In genomic region chr11:116657311-116658223, GRCm38 (mm10) we compare ENCODE assay signal across 8 mouse cellular contexts. TPM values are rescaled to one million over a fixed set of nuclear protein-coding genes. Genes with fewer than 3 reads are reported as not detected.
A peak's percentile ranks its signal among the peaks of the same experiment; 100 is the strongest.
DNase-seq lines count a peak whose midpoint lies in the region; ATAC-seq lines count a peak whose summit lies in the region.

No protein-coding gene starts in this region.

- ATAC-seq in megakaryocyte-erythroid progenitor cell, adult 5-6 weeks (replicated peaks; ENCODE audit: low FRiP score, low TSS enrichment, poor library complexity, severe bottlenecking): peak; percentile 95

- DNase-seq in adrenal gland, adult 18-20 months (ENCODE audit: low spot score in 2 of 2): peak; percentile 72 to 79
- peak; percentile 99 for DNase-seq in embryo, embryonic 10 days (ENCODE audit: low spot score)
- DNase-seq in gastrocnemius, postnatal 10 days: peak; percentile 84
- DNase-seq in induced T-regulatory cell, adult 2 months (ENCODE audit: low read depth): peak; percentile 65
- peak; percentile 93 to 95 for DNase-seq in left cerebral cortex, postnatal 10 days (ENCODE audit: extremely low spot score in 1 of 2, low spot score in 2 of 2)
- peak; percentile 86 for DNase-seq in right cerebral cortex, postnatal 25 days
- DNase-seq in urinary bladder, postnatal 36 days (ENCODE audit: low spot score in 2 of 2): peak; percentile 72 to 90

- intact Hi-C loops in left cerebral cortex, postnatal 10 days (cut with DNase I): no loop called here

RNA-seq across cellular contexts. Expression of gene Cygb, which starts 3.5 kb away (rescaled TPM):
- 10 to 100 TPM; 26.0 to 42.7 TPM for total RNA-seq in adrenal gland, adult 18-20 months (2021)
- 10 to 100 TPM; 26.6 to 30.3 TPM for total RNA-seq in gastrocnemius, postnatal 10 days (2021)
- total RNA-seq in left cerebral cortex, postnatal 10 days (2021): 10 to 100 TPM; 22.8 to 27.4 TPM
- total RNA-seq in megakaryocyte-erythroid progenitor cell, adult 5-6 weeks (2014; fragmentation: Nextera tagmentation): not detected in 2 replicates
- not detected in 2 replicates for total RNA-seq in megakaryocyte-erythroid progenitor cell, adult 5-6 weeks (2017)

RNA-seq across cellular contexts. Expression of gene Prcd, which starts 4.2 kb away (rescaled TPM):
- 10 to 100 TPM; 12.5 to 13.2 TPM for total RNA-seq in adrenal gland, adult 18-20 months (2021)
- total RNA-seq in gastrocnemius, postnatal 10 days (2021): under 1 TPM in 1 of 2 experiments, not detected in 1; 0.81 TPM
- total RNA-seq in left cerebral cortex, postnatal 10 days (2021): 1 to 10 TPM; 1.7 to 3.3 TPM
- 2.1 TPM in 1 of 2 replicates, not detected in the other for total RNA-seq in megakaryocyte-erythroid progenitor cell, adult 5-6 weeks (2014; fragmentation: Nextera tagmentation)
- not detected in 2 replicates for total RNA-seq in megakaryocyte-erythroid progenitor cell, adult 5-6 weeks (2017)

RNA-seq across cellular contexts. Expression of gene Rhbdf2, which starts 30.7 kb away (rescaled TPM):
- total RNA-seq in adrenal gland, adult 18-20 months (2021): 10 to 100 TPM; 12.1 to 17.6 TPM
- 1 to 10 TPM; 5.2 to 8.4 TPM for total RNA-seq in gastrocnemius, postnatal 10 days (2021)
- total RNA-seq in left cerebral cortex, postnatal 10 days (2021): 1 to 10 TPM in 1 of 2 experiments, under 1 TPM in 1; 0.95 to 1.1 TPM
- total RNA-seq in megakaryocyte-erythroid progenitor cell, adult 5-6 weeks (2014; fragmentation: Nextera tagmentation): 4.1 and 6.1 TPM in 2 replicates
- 1.3 and 3.3 TPM in 2 replicates for total RNA-seq in megakaryocyte-erythroid progenitor cell, adult 5-6 weeks (2017)

Comparison
In these comparisons a context has a peak if more than half of its experiments do, and no peak if none do; other contexts are left out.
1. Peak in every context shown above with its lines: DNase-seq and ATAC-seq.
2. RNA of gene Cygb, which starts 3.5 kb away (total RNA-seq): 26.0 to 42.7 TPM in adrenal gland, adult 18-20 months, 26.6 to 30.3 TPM in gastrocnemius, postnatal 10 days and 22.8 to 27.4 TPM in left cerebral cortex, postnatal 10 days; not detected in megakaryocyte-erythroid progenitor cell, adult 5-6 weeks; every median in the first group is over 10 times any median in the second.